Mouse (Mus musculus) left cerebral cortex, postnatal 14 days (tissue): Measurements from ENCODE around the gene Cdkn1c. TPM values are rescaled to one million over a fixed set of nuclear protein-coding genes. Genes with fewer than 3 reads are reported as not detected.

Experiments
- DNase-seq, 2 experiments: peaks; one replicate each; pipeline ENCODE4 v3.0.0; 2021 to 2022; ENCODE audit warnings: low spot score in 2 of 2, mixed read lengths in 1 of 2
- intact Hi-C: fragments of 180-260 bp; cut with DNase I; formaldehyde crosslinking; loops from one replicate; pipeline ENCODE4 v1.15.1; 2025
- total RNA-seq, 2 experiments: library from RNA; stranded (reverse); gene quantifications; 2 replicates each; pipeline ENCODE4 v1.2.3; 2021

Cdkn1c gene
- total RNA-seq, 2 experiments from 2014 or later, result 14.1 to 14.2 TPM

DNA sequence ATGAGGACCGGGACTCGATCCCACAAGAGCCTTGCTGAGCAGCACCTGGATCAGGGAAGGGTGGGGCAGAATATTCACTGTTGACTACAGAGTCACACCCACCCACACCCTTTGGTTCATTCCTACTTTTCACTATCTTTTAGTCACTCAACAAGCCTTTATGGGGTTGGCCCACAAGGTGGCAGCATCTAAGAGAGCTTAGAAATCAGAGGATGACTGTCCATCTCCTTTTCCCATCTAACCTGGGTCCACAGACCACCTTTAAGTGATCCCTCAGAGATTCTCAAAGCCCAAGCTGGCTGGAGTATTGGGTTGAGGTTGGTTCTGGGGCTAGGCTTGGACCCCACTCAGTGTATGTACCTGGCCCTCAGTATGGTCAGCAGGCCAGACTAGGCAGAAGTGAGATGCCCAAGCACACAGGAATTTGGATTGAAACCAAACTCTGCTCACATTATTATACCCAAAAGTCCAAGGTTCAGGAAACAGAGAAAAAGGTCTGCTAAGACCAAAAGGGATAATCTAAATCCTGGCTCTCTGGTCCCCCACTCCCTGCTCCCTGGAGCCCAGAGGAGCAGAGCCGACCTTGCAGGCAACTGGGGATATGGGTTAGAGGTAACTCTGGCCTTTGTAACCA, 16.0 kb upstream of the Cdkn1c start:
- no peak for DNase-seq
- intact Hi-C loops, result loop anchor here (10.0 kb wide), 1 partner anchor 278 kb away; the partner anchor contains the start of gene Osbpl5

DNA sequence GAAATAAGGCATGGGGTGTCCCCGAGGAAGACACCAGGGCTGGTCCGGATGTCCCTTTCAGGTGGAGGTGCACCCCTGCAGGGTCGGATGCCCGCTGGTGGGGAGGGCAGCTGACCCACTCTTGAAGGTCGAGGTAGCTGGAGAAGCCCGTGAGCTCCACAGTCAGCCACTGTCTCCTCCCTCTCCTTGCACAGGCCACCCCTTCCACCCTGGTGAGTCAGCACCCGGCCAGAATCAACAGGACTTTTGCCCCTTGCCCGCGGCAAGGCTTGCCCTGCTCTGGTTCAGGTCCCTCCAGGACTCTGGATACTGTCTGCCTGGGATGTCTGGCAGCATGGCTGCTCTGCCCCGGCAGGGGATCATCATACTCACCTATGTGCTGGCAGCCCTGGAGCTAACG, 15.0 kb upstream of the Cdkn1c start:
- DNase-seq, result no peak
- intact Hi-C loops, result loop anchor here (10.0 kb wide), 1 partner anchor 279 kb away; the partner anchor contains the start of gene Osbpl5

DNA sequence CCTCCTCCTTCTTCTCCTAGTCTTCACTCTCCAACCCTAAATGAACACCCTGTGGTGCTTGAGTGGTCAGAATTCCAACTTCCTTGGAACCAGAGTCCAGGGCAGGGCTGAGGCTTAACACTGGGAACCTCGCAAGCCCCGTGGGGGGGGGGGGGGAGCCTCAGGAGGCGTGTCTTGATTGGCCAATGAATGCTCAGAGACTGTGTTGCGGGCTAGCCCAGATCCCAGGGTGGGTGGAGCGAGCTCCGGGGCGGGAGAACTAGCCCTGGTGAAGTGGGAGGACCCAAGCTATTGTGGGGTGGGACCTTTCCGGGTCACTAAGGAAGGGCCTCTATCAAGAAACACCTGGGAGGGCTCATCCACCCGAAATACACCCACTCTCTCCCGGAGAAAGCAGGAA, 14.0 kb upstream of the Cdkn1c start:
- intact Hi-C loops, result loop anchor here (10.0 kb wide), 1 partner anchor 280 kb away; the partner anchor contains the start of gene Osbpl5
- no peak for DNase-seq

DNA sequence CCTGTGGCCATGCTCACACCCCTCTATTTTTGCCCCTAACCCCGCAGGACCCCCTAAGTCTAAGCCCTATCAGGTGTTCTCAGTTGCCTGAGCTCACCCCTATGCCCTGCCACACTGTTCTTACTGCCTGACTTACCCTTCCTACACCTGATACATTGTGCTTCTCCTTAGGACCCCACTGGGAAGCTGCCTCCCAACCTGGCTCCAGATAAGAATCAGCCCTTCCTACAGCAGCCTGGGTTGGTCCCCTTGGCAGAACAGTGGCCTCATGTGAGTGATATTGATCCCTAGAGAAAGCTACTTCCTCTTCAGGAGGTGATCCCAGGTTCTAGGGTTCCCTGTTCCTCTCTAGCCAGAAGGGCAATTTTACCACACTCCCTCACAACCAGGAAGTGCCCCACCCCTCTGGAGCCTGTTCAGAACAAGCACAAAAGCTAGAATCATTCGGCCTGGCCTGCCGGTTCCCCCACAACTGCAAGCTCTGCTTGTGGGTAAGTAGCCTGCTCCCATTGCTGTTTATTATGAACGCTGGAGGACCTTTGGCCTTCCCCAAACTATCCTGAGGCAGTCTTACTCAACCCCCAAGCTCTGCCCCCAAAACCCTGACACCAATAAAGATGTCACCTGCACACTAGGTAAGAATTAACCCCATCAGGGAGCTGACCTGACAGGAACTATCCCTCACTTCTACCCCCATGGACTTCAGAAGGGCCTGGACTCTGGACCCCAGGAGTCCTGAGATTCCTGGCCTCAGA, 12.7 kb upstream of the Cdkn1c start, which contains the start of gene Slc22a18:
Gene Slc22a18, plus strand, starts transcription at position 390 of the 755 bp plus-strand sequence.
- no peak for DNase-seq
- intact Hi-C loops, result loop anchor here (10.0 kb wide), 1 partner anchor 281 kb away; the partner anchor contains the start of gene Osbpl5

DNA sequence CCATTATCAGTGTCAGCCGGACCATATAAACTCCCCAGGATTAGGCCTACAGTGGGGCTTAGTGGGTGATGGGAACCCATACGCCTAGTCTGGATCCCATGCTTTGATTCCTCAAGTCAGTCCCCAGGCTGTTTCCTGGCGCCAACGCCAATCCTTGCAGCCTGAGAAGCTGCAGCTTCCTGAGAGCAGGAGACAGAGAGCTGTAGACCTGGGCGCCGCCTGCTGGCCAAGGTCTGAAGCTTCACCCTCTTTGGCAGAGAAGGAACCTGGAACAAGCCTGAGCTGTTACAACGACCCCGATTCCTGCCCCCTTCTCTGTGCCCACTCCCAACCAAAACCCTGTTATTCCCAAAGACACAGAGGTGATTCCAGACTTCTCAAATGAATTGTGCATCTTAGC, 9.1 kb upstream of the Cdkn1c start:
- intact Hi-C loops, result loop anchor here (10.0 kb wide), 1 partner anchor 285 kb away; the partner anchor contains the start of gene Osbpl5
- DNase-seq, result peak; percentile 71 to 79

DNA sequence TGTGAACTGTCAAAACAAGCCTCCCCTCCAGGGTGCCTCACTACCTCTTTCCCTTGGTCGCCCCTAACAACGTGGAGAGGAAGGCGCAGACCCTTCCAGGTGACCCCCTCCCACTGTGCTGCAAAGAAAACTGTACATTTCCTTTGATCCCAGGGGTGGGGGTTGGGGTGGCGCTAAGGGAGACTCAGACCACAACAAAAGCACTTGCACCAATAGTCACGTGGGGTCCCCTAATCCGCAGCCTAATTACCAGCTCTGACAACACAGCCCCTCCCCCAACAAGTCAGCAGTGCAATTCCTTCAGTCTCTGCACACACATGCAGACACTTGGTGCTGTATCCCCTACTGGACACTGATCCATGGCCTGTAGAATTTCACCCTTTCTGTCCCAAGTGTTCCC, 6.9 kb upstream of the Cdkn1c start:
- no peak for DNase-seq
- intact Hi-C loops, result no loop called here

DNA sequence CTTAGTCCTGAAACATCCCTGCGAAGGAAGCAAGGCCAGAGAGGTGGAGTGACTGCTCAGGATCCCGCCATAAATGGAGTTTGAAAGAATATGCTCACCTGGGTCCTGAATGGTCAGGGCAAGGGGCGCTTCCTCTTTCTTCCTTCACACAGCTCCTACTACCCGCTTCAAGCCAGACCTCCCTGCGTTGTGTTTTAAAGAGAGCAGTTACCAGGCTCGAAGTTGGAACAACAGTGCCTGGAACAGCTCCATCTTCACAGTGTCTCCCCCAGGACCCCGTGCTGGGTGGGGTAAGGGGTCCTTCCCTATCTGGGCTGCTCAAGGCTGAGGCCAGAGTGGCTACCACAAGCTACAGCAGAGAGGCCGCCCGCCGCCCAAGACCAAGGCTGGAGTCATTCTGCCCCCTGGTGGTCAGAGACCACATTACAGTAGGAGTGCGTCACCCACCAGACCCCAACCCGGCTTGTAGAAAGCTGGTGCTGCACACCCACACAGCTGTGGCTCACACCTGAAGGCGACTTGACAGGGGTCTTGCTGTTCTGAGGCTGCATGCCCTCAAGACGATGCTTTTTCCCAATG, 5.3 kb upstream of the Cdkn1c start:
- peak; percentile 74 to 83 for DNase-seq
- intact Hi-C loops, result loop anchor here (1.0 kb wide), 1 partner anchor 312 kb away; no protein-coding TSS in a partner anchor

DNA sequence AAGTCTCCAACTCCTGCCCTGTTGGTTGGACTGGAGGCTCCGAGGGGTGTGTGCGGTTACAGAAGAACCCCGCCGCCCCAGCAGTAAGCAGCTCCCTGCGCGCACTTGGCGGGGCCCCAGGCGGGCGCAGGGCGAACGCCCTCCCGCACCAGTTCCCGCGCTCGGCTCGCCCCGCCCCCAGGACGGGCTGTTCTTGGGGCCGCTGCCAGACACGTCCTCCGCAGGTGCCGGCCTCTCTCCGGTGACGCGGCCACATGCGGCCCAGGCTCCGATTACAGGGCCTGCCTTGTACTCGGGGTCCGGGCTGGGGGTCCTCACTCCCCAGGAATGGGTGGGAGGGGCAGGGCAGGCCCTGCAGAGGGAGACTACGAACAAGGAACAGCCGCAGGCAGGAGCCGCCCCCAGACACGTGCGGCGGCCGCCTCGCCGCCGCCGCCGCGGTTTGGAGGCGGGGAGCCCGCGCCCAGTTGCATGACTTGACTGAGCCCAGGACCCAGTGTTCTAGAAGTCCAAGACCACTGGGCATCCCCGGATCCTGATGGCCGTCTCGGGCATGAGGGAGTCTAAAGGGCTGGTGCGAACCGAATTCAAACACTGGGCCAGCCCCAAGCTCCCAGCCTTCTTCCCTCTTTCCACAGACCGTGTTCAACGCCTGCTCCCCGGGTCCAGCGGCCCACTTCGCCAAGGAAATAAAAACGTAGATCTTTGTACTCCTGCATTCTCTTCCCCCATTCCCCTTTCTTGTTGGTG, 4.1 kb upstream of the Cdkn1c start:
- intact Hi-C loops, result loop anchor here (5.0 kb wide), 2 partner anchors 93 to 168 kb away; no protein-coding TSS in a partner anchor

DNA sequence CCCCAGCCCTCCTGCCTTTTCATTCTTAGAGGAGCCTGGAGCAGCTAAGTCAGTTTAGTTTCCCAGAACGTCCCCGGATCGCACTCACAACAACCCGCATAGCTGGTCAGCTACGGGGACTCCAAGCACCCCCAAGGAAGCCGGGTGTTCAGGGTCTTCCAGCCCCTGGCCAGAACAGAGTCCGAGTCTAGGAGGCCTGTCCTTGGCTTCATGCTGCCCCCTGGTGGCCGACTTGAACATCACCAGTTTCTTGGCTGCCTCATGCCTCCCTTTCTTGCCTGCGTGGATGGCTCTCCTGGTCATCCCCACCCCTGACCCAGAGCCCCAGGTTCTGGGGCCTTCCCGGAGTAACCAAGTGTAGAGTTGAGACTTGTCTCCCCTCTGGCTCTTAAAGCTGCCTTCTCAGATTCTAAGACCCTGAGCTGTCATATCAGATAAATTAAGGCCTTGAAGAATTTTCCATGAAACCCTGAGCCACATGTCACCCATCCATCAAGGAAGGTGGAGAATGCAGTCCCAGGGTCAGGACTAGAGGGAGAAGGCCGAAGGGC, 3.1 kb upstream of the Cdkn1c start:
- DNase-seq, result peak; percentile 57 to 64
- intact Hi-C loops, result loop anchor here (5.0 kb wide), 2 partner anchors 92 to 167 kb away; no protein-coding TSS in a partner anchor

More for the DNA sequence above, 4.1 kb upstream of the Cdkn1c start:
- DNase-seq, result peak in 1 of 2 experiments; percentile 40

DNA sequence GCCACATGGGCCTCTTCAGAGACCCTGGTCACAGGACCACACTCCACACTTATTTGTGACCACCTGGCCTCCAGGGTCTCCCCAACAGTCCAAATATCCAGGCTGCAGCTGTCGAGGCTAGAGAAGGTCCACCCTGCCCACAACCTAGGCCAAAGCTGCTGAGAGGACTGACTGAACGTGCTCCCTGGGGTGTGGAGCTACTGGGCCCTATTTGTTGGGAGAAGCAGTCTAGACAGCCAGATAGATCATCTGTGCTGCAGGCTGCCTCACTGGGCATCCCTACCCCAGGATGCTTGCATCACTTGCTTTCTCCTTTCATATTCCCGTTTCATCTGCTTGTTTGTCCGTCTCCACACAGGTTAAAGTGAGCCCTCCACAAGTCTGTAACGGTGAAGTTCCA, 1.7 kb upstream of the Cdkn1c start:
- intact Hi-C loops, result loop anchor here (5.0 kb wide), 2 partner anchors 90 to 165 kb away; no protein-coding TSS in a partner anchor
- DNase-seq, result no peak

DNA sequence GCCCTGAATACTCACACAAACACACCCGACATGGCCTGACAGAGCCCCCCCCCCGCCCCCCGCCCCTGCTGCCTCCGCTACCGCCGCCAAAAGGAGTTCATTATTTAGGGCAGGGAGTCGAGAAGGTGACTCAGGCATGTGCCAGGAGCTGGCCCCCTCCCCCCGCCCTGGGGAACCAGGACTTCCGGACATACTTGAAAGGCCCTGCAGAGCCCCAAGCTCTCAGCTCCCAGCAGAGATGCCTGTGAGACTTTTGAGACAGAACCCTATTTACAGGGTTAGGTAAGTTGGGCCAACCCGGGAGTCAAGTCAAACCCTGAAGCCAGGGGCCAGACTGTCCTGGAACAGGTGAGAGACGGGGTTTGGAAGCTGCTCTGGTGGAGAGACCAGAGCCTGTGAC, 1.1 kb upstream of the Cdkn1c start:
- DNase-seq, result no peak
- intact Hi-C loops, result loop anchor here (5.0 kb wide), 2 partner anchors 90 to 165 kb away; no protein-coding TSS in a partner anchor

DNA sequence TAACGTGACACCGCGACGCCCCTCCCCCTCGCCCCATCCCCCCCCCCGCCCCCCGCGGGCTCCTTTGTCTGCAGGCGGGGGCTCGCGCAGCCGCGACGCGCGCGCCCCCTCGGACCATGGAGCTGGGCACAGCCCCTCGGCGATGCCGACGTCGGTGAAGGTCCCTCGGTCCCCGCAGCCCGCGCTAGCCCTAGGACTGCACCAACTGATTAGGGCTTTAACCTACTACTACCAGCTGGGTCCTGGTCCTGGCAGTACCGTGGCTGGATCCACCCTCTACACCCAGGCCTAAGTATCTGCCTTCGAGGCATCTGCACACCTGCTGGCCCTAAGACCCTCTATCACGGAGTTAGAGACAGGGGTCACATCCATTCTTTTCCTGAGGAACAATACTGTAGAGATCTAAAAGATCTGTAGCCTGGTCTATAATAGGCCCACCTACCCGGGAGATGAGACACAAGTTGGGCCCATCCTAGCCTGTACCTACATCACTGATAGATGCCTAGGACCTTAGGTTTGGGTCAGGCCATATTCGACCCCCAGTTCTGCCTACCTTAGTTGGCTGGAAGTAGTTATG, 532 bp upstream of the Cdkn1c start:
- no peak for DNase-seq
- intact Hi-C loops, result loop anchor here (5.0 kb wide), 2 partner anchors 89 to 164 kb away; no protein-coding TSS in a partner anchor

DNA sequence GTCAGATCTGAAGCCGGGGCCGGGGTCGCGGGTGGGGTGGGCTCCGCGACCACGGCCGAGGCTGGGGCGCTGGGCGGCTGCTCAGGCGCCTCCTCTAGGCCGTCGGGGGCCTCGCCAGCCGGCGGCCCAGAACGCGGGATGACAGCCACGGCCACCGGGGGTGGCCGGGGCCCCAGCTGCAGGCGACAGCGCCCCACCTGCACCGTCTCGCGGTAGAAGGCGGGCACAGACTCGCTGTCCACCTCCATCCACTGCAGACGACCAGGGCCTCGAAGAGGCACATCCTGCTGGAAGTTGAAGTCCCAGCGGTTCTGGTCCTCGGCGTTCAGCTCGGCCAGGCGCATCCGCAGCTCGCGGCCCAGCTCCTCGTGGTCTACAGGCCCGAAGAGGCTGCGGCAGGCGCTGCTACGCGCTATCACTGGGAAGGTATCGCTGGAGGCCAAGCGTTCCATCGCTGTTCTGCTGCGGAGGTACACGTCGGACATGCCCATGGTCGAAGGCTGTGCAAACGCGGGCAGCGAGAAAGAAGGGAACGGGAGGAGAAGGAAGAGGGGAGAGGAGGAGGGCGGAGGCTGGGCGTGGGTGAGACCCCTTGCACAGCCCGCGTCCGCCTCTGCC, 524 bp downstream of the Cdkn1c start:
- intact Hi-C loops, result loop anchor here (5.0 kb wide), 2 partner anchors 88 to 163 kb away; no protein-coding TSS in a partner anchor
- no peak for DNase-seq

DNA sequence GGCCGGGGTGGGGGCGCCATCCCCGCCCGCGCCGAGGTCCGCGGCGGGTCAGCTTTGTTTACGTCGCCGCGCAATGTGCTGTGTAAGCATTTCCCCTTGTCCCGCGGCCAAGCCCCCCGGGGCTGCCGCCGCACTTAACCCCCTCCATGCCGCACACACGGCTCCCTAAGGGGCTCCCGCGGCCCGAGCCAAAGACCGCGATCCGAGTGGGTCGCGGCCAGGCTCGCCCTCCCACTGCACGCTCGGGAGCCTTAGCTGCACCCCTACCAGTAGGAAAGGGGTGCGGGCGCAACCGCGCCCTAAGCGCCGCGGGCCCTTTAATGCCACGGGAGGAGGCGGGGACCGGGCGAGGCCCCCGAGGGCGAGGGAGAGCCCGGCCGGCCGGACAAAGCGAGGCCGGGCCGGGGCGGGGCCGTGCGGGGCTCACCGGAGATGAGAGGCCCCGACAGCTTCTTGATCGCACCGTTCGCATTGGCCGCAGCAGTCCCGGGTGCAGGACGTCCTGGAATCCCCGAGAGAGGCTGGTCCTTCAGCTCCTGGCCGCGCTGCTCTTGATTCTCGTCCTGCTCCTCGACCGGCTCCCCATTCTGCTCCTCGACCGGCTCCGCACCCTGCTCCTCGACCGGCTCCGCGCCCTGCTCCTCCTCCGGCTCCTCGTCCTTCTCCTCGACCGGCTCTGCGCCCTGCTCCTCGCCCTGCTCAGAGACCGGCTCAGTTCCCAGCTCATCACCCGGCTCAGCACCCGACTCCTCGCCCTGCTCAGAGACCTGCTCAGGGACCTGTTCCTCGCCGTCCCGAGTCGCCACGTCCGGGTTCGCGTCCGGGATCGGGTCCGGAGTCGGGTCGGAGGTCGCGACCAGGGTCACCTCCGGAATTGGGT, 1.3 kb downstream of the Cdkn1c start:
- DNase-seq, result no peak
- intact Hi-C loops, result loop anchor here (5.0 kb wide), 2 partner anchors 87 to 162 kb away; no protein-coding TSS in a partner anchor

DNA sequence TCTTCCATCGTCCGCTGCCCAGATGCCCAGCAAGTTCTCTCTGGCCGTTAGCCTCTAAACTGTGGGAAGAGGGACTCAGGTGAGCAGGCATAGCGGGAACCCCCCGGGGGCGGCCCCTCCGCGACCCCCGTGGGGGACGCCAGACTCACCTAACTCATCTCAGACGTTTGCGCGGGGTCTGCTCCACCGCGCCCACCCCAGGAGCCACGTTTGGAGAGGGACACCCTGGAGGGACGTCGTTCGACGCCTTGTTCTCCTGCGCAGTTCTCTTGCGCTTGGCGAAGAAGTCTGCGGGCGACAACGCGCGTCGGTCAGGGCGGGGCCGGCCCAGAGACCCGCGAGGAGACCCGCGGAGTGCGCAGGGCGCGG, 1.9 kb downstream of the Cdkn1c start:
- no peak for DNase-seq

DNA sequence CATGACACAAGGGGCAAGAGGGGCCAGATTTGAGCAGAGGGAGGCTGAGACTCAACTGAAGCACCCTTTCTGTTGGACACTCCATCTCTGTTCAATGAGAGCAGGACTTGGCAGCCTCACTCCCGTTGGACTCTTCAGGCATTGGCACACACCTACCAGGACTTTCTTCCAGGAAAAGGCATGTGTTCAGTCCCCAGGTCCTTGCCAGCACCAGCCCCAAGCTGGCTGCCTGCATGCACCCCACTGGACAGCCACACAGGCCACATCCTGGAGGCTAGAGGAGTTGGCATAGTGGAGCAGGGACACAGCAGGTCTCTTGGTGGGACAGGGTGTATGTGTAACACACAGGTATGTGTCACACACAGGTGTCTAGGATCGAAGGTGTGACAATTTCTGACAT, 13.7 kb downstream of the Cdkn1c start:
- DNase-seq, result no peak
- intact Hi-C loops, result no loop called here

More for the DNA sequence above, 1.9 kb downstream of the Cdkn1c start:
- intact Hi-C loops, result no loop called here
